Mouse (Mus musculus) limb, embryonic 14.5 days (tissue): Measurements from ENCODE around the gene Odf3l2. TPM values are rescaled to one million over a fixed set of nuclear protein-coding genes. Genes with fewer than 3 reads are reported as not detected.

ENCODE experiments used
- ATAC-seq: fragments of 200-750 bp; cut with Nextera tagmentation; 2 replicates; pipeline ENCODE4 v1.8.0; 2017; ENCODE audit warnings: low read depth, moderate number of reproducible peaks, moderate TSS enrichment; ENCODE audit not compliant: low FRiP score
- DNase-seq: peaks from one replicate; pipeline ENCODE4 v3.0.0-alpha.2; 2015; ENCODE audit warnings: low spot score
- H3K27ac ChIP-seq: fragments of 300-500 bp; sonication (generic); replicated peaks from 2 replicates; pipeline ENCODE4 v1.5.1; 2014; ENCODE audit warnings: low read depth, mild to moderate bottlenecking, low read length, moderate library complexity, mixed read lengths
- H3K27me3 ChIP-seq: fragments of 300-500 bp; sonication (generic); 2 replicates; pipeline ENCODE4 v1.6.1; 2014; ENCODE audit warnings: low read length, mixed read lengths; ENCODE audit not compliant: control insufficient read depth, insufficient read depth
- H3K36me3 ChIP-seq: fragments of 300-500 bp; sonication (generic); 2 replicates; pipeline ENCODE4 v1.6.1; 2014; ENCODE audit warnings: mild to moderate bottlenecking, low read length, moderate library complexity, mixed read lengths; ENCODE audit not compliant: control insufficient read depth, insufficient read depth
- H3K4me1 ChIP-seq: fragments of 300-500 bp; sonication (generic); 2 replicates; pipeline ENCODE4 v1.6.1; 2014; ENCODE audit warnings: antibody characterized with exemption, low read length, mixed read lengths; ENCODE audit not compliant: control insufficient read depth, insufficient read depth
- H3K4me2 ChIP-seq: fragments of 300-500 bp; sonication (generic); replicated peaks from 2 replicates; pipeline ENCODE4 v1.6.1; 2014; ENCODE audit warnings: low read depth, mild to moderate bottlenecking, low read length, moderate library complexity; ENCODE audit not compliant: severe bottlenecking
- H3K4me3 ChIP-seq: fragments of 300-500 bp; sonication (generic); replicated peaks from 2 replicates; pipeline ENCODE4 v1.5.1; 2014; ENCODE audit warnings: low read length
- H3K9ac ChIP-seq: fragments of 300-500 bp; sonication (generic); 2 replicates; pipeline ENCODE4 v1.6.1; 2014; ENCODE audit warnings: mild to moderate bottlenecking, low read depth, low read length, moderate library complexity; ENCODE audit not compliant: severe bottlenecking
- H3K9me3 ChIP-seq: fragments of 300-500 bp; sonication (generic); 2 replicates; pipeline ENCODE4 v1.6.1; 2016; ENCODE audit warnings: low read length; ENCODE audit not compliant: control insufficient read depth
- POLR2A ChIP-seq: fragments of 200-500 bp; IDR thresholded peaks from 2 replicates; pipeline ENCODE4 v1.8.0; 2012; ENCODE audit warnings: inconsistent platforms, mild to moderate bottlenecking, moderate library complexity, borderline replicate concordance; ENCODE audit not compliant: insufficient read depth, insufficient read length; ENCODE audit errors: extremely low read depth
- WGBS: fragments of 180-500 bp; shearing (Covaris S2); extraction: QIAGEN DNeasy Blood & Tissue Kit; methylation state at CpG from one replicate; pipeline ENCODE4 v1.1.7; 2014; 5-methylcytosine and 5-hydroxymethylcytosine counted together
- polyA plus RNA-seq, 2 experiments: library from polyadenylated mRNA; depleted of rRNA in 1 of 2; stranded (reverse) in 1 of 2; unstranded in 1 of 2; fragments of >200 nt; fragmentation: Nextera tagmentation in 1 of 2; extraction: Ambion mirVana in 1 of 2; gene quantifications; 2 replicates each; pipeline versions ENCODE4 v1.2.1 to v1.2.3; 2012 to 2014

Odf3l2 gene
- polyA plus RNA-seq, 2 experiments, result 0.14 TPM; not detected in 1

DNA sequence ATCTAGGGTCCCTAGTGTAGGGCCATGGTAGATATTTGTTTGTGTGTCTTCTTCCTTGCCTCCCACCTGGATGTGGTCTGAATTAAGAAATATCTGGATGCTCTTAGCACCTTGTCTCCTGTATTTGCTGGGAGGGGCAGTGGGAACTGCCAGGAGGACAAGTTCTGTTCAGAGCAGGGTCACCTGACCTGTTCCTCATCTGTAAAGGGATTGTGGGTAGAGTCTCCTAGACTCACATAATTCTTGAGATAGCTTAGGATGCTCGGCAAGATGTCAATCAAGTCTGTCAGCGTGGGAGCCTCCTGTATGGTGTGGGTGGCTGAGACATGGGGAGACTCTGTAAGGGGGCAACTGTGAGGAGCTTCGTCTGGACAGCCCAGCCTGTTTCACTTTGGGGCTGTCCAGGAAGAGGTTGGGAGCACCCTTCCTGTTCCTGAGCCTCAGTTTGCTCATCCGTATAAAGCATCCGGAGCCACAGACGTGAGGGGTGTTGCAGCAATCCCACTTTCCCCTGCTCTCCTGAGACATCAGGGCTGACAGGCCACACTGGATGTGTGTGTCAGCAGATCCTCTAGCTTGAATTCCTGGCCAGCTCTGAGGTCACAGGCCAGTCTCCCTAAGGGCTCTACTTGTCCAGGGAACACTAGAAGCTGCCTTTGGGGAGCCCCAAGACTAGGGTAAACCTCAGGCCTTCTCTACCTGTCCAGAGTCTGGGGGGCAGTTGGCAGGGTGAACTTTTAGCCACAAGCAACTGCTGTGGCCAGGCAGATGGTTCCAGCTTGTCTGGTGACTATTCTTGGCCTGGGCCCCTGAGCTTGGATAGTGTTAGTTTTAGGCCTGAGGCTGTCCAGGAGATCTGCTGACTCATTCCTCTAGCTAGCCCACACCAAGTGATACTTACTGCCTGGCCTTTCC lies 38.4 kb upstream of the Odf3l2 start:
- Histone ChIP-seq H3K27ac (no peak overlapping the region; the same call in 1 of the 2 replicates), H3K27me3 (no peaks in the 10 kb centered on the region), H3K4me2 (peak overlapping the region; percentile 91), H3K4me3 (peak overlapping the region; percentile 78; the same call in 1 of the 2 replicates), H3K36me3 (peaks cover 51% of the 10 kb centered on the region), H3K9ac (peak overlapping the region; percentile 82), H3K9me3 (no peaks in the 10 kb centered on the region), H3K4me1 (peaks cover 16% of the 10 kb centered on the region)
- no peak for TF ChIP-seq POLR2A
- 84% methylated on average over 6 of the region's 6 CpGs for WGBS
- DNase-seq, result no peak
- ATAC-seq, result no peak

DNA sequence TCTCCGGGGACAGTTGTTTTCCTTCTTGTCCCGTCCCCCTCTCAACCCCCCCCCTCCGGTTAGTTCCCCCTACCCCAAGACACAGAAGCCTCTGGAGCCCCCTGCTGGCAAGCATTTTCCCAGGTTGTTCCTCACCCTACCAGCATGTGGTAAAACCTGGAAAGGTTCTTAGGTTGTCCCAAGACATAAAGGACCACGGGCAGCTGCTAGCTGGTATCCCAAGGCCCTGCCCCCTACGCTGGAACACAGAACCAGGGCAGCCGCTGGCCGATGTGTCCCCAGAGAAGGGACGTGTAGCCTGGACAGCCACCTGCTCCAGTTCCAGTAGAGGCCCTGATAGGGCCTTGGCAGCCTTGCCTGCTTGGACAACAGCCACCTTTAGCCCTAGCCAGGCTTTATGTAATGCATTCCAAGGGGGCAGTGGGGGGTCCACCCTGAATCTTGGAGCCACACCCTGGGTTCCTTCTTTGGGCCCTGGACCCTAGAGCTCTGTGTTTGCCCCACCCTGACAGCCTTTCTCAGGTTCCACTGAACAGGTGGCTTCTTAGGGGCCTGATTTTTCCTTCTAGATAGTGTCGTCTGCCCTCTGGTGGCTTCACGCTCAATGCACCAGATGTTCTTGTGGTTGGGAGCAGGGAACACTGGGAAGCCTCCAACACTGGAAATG lies 37.5 kb upstream of the Odf3l2 start:
- Histone ChIP-seq H3K4me2 (peak overlapping the region; percentile 91), H3K27ac (peak overlapping the region; percentile 43), H3K4me1 (peaks cover 16% of the 10 kb centered on the region), H3K36me3 (peaks cover 41% of the 10 kb centered on the region), H3K27me3 (no peaks in the 10 kb centered on the region), H3K4me3 (peak overlapping the region; percentile 78), H3K9ac (peak overlapping the region; percentile 82), H3K9me3 (no peaks in the 10 kb centered on the region)
- TF ChIP-seq POLR2A, result no peak
- DNase-seq (peak; percentile 68), ATAC-seq (no peak)
- 4% methylated on average over 9 of the region's 10 CpGs for WGBS

DNA sequence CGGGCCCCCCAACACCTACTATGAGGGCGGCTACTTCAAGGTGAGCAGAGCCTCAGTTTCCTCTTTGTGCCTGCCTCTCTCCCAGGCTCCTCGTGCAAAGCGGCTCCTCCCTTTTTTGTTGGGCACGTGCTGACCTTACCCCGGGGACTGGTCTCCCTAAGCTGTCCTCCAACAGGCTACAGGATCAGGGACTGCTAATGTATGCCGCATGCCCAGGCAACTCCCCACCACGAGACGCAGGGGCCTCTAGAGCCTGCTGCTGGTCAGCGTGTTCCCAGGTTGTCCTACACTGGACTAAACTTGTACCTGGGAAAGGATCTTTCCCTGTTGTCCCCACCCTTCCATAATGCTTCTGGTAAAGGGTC lies 37.0 kb upstream of the Odf3l2 start:
- Histone ChIP-seq H3K4me2 (peak overlapping the region; percentile 91), H3K4me3 (peak overlapping the region; percentile 78), H3K27ac (peak overlapping the region; percentile 65), H3K27me3 (no peaks in the 10 kb centered on the region), H3K9me3 (no peaks in the 10 kb centered on the region), H3K36me3 (peaks cover 38% of the 10 kb centered on the region), H3K4me1 (peaks cover 16% of the 10 kb centered on the region), H3K9ac (peak overlapping the region; percentile 82)
- WGBS, result under 1% methylated on average over 7 of the region's 10 CpGs
- TF ChIP-seq POLR2A, result no peak
- ATAC-seq, result no peak
- DNase-seq, result no peak

DNA sequence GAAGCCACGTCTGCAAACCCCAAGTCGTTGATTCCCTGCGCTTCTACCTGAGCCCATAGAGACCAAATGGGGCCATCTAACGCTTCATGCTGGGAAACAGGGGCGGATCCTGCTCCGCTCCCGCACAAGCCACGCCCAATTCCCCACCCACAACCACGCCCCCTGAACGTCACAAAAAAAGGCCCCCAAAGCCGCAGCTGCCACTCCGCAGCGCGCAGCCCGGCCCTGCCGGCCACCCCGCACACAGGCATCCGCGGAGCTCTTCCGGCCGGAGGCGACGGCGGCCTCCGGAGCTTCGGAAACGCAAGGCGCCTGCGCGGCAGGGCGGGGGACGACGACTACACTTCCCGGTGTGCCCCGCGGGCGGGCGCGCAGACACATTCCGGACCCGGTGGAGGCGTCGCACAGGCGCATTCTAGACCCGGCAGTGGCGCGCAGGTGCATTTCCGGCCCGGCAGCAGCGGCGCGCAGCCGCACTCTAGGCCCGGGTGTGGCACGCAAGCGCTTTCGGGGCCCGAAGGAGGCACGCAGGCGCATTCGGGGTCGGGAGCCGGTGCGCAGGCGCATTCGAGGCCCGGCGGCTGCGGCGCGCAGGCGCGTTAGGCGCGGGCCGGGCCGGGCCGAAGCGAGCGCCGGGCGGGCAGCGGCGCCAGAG lies 36.2 kb upstream of the Odf3l2 start, which contains the start of gene Cdc34:
TSS of gene Cdc34 (plus strand) at position 605 of the 655 bp plus-strand sequence.
- Histone ChIP-seq H3K4me1 (peaks cover 16% of the 10 kb centered on the region), H3K27me3 (no peaks in the 10 kb centered on the region), H3K9me3 (no peaks in the 10 kb centered on the region), H3K9ac (peak within 1 kb of the TSS; percentile 82), H3K4me2 (peak within 1 kb of the TSS; percentile 91), H3K36me3 (peaks cover 30% of the 10 kb centered on the region), H3K4me3 (peak within 1 kb of the TSS; percentile 78), H3K27ac (peak within 1 kb of the TSS; percentile 71)
- peak; percentile 97 for DNase-seq
- ATAC-seq, result peak; percentile 95
- peak; percentile 76; the same call in 1 of the 2 replicates for TF ChIP-seq POLR2A
- WGBS, result under 1% methylated on average over 57 of the region's 84 CpGs
